Mouse (Mus musculus): Measurements from ENCODE around the gene Fshb.
A peak's percentile ranks its signal among the peaks of the same experiment; 100 is the strongest.

Gene Fshb

GRCm38 (mm10) chr2:107059556-107059955, at the start of gene Fshb:
TSS of gene Fshb (minus strand) at chr2:107059656.
- ATAC-seq (ENCODE audit: low TSS enrichment): no peak

- ATAC-seq (ENCODE audit: low TSS enrichment): no peak
These were observed 24.8 kb upstream of the Fshb start for GRCm38 (mm10) chr2:107084256-107084655.

- ATAC-seq (ENCODE audit: low TSS enrichment): peak; percentile 80
These were observed 23.8 kb upstream of the Fshb start for GRCm38 (mm10) chr2:107083071-107083885.

- ATAC-seq (ENCODE audit: low TSS enrichment): no peak
These were observed 3.8 kb upstream of the Fshb start for GRCm38 (mm10) chr2:107063260-107063659.

- peak; percentile 99 for ATAC-seq (ENCODE audit: low TSS enrichment)
These were observed 13.5 kb downstream of the Fshb start for GRCm38 (mm10) chr2:107045955-107046354.

GRCm38 (mm10) chr2:107040816-107041215, 18.6 kb downstream of the Fshb start:
- no peak for ATAC-seq (ENCODE audit: low TSS enrichment)

- ATAC-seq (ENCODE audit: low TSS enrichment): peak; percentile 72
These were observed 23.5 kb downstream of the Fshb start for GRCm38 (mm10) chr2:107035980-107036379.

- no peak for ATAC-seq (ENCODE audit: low TSS enrichment)
These were observed 34.8 kb downstream of the Fshb start for GRCm38 (mm10) chr2:107024694-107025093.

- no peak for ATAC-seq (ENCODE audit: low TSS enrichment)
These were observed 36.7 kb downstream of the Fshb start for GRCm38 (mm10) chr2:107022713-107023112.

GRCm38 (mm10) chr2:107019331-107019730, 40.1 kb downstream of the Fshb start:
- ATAC-seq (ENCODE audit: low TSS enrichment): no peak

- peak; percentile 62; the same call in 1 of the 2 replicates for ATAC-seq (ENCODE audit: low TSS enrichment)
These were observed 46.3 kb downstream of the Fshb start for GRCm38 (mm10) chr2:107013161-107013560.

- ATAC-seq (ENCODE audit: low TSS enrichment): no peak
These were observed 47.1 kb downstream of the Fshb start for GRCm38 (mm10) chr2:107012318-107012717.

GRCm38 (mm10) chr2:107010160-107010559, 49.3 kb downstream of the Fshb start:
- peak; percentile 74; the same call in 1 of the 2 replicates for ATAC-seq (ENCODE audit: low TSS enrichment)

GRCm38 (mm10) chr2:107006378-107006777, 53.1 kb downstream of the Fshb start:
- ATAC-seq (ENCODE audit: low TSS enrichment): no peak
